Mouse (Mus musculus): ENCODE results near the gene Coa4. TPM values are rescaled to one million over a fixed set of nuclear protein-coding genes. Genes with fewer than 3 reads are reported as not detected.

Coa4 gene
- polyA plus RNA-seq, 1 experiment = 12.7 TPM

- H3K27me3 ChIP-seq (ENCODE audit: control insufficient read depth, insufficient read depth, low read length) = no peaks in the 10 kb centered on the region
- WGBS = 92% methylated on average over 3 of the region's 3 CpGs
- no peak overlapping the region for H3K4me3 ChIP-seq (replicated peaks; ENCODE audit: insufficient read depth, low read depth, low read length)
- DNase-seq = no peak
- peaks cover 8% of the 10 kb centered on the region for H3K4me1 ChIP-seq (ENCODE audit: control insufficient read depth, insufficient read depth, low read length)
- TF ChIP-seq POLR2A (IDR thresholded peaks at IDR 0.05; ENCODE audit: borderline replicate concordance, insufficient read depth, low read length) = no peak
- no peak overlapping the region for H3K27ac ChIP-seq (ENCODE audit: insufficient read depth, low read length)
Measured at GRCm38 (mm10) chr7:100570930-100571715, 34.3 kb downstream of the Coa4 start.

DNA sequence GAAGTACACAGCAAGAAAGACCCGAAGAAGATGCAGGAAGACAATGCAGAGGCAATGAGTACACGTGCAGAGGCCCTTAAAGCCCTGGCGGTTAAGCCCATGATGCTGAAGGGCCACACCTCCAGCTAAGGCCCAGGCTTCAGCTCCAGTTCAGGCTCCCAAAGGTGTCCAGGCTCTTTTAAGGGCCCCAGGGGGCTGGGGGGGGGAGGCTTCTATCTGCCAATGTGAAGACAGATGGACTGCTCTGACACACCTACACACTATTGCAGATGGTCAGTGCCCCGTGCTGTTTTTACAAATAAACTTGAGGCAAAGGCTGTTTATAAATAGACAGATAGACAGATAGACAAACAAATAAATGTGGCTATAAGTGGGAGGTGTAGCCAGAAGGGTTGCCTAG lies 35.2 kb downstream of the Coa4 start:
- no peaks in the 10 kb centered on the region for H3K27me3 ChIP-seq (ENCODE audit: control insufficient read depth, insufficient read depth, low read length)
- peak; percentile 69 to 79 for DNase-seq
- TF ChIP-seq CTCF (IDR thresholded peaks at IDR 0.05; ENCODE audit: borderline replicate concordance, insufficient read depth, low read depth, low read length) (no peak), POLR2A (IDR thresholded peaks at IDR 0.05; ENCODE audit: borderline replicate concordance, insufficient read depth, low read length) (no peak)
- H3K4me3 ChIP-seq (replicated peaks; ENCODE audit: insufficient read depth, low read depth, low read length) = no peak overlapping the region
- H3K4me1 ChIP-seq (ENCODE audit: control insufficient read depth, insufficient read depth, low read length) = peaks cover 8% of the 10 kb centered on the region
- H3K27ac ChIP-seq (ENCODE audit: insufficient read depth, low read length) = peak overlapping the region; percentile 93
- 33% methylated on average over 4 of the region's 4 CpGs for WGBS

- Histone ChIP-seq H3K4me3 (replicated peaks; ENCODE audit: insufficient read depth, low read depth, low read length) (no peak overlapping the region), H3K4me1 (ENCODE audit: control insufficient read depth, insufficient read depth, low read length) (peaks cover 8% of the 10 kb centered on the region), H3K27me3 (ENCODE audit: control insufficient read depth, insufficient read depth, low read length) (no peaks in the 10 kb centered on the region), H3K27ac (ENCODE audit: insufficient read depth, low read length) (peak overlapping the region; percentile 52)
- WGBS = 11% methylated on average over 4 of the region's 4 CpGs
- peak; percentile 38 to 59 for DNase-seq
- TF ChIP-seq POLR2A (IDR thresholded peaks at IDR 0.05; ENCODE audit: borderline replicate concordance, insufficient read depth, low read length) = peak; percentile 20; the same call in 1 of the 2 replicates
- TF ChIP-seq CTCF (IDR thresholded peaks at IDR 0.05; ENCODE audit: borderline replicate concordance, insufficient read depth, low read depth, low read length) = no peak
Measured at GRCm38 (mm10) chr7:100572704-100573103, 35.8 kb downstream of the Coa4 start.

- H3K4me3 ChIP-seq (replicated peaks; ENCODE audit: insufficient read depth, low read depth, low read length) = no peak overlapping the region
- no peaks in the 10 kb centered on the region for H3K4me1 ChIP-seq (ENCODE audit: control insufficient read depth, insufficient read depth, low read length)
- peak overlapping the region; percentile 21; the same call in 1 of the 2 replicates for H3K27ac ChIP-seq (ENCODE audit: insufficient read depth, low read length)
- no peaks in the 10 kb centered on the region for H3K27me3 ChIP-seq (ENCODE audit: control insufficient read depth, insufficient read depth, low read length)
- no peak for DNase-seq
- 63% methylated on average over 2 of the region's 2 CpGs for WGBS
- TF ChIP-seq POLR2A (IDR thresholded peaks at IDR 0.05; ENCODE audit: borderline replicate concordance, insufficient read depth, low read length) = no peak
- no peak for TF ChIP-seq CTCF (IDR thresholded peaks at IDR 0.05; ENCODE audit: borderline replicate concordance, insufficient read depth, low read depth, low read length)
Measured at GRCm38 (mm10) chr7:100578794-100579193, 41.9 kb downstream of the Coa4 start.

DNA sequence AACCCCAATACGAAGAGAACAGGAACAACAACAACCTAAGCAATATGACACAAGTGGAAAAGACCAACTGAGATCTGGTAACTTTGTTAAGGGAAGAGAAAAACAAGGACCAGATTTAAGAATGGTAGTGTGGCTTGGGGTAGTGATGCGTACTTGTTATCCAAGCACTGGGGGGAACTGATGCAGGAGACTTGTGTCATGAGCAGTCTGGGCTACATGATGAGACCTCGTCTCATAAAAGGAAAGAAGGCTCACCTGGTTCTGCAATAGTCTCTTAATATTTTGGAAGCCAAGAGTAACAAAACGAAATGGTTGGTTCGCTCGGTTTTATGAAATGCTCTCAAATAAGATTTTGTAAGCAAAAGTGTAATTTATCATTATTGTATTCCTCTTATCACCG lies 45.4 kb downstream of the Coa4 start:
- DNase-seq = no peak
- no peaks in the 10 kb centered on the region for H3K4me1 ChIP-seq (ENCODE audit: control insufficient read depth, insufficient read depth, low read length)
- 33% methylated on average over 7 of the region's 7 CpGs for WGBS
- no peak for TF ChIP-seq CTCF (IDR thresholded peaks at IDR 0.05; ENCODE audit: borderline replicate concordance, insufficient read depth, low read depth, low read length)
- TF ChIP-seq POLR2A (IDR thresholded peaks at IDR 0.05; ENCODE audit: borderline replicate concordance, insufficient read depth, low read length) = no peak
- H3K4me3 ChIP-seq (replicated peaks; ENCODE audit: insufficient read depth, low read depth, low read length) = peak overlapping the region; percentile 93
- H3K27ac ChIP-seq (ENCODE audit: insufficient read depth, low read length) = no peak overlapping the region
- H3K27me3 ChIP-seq (ENCODE audit: control insufficient read depth, insufficient read depth, low read length) = no peaks in the 10 kb centered on the region

- TF ChIP-seq CTCF (IDR thresholded peaks at IDR 0.05; ENCODE audit: borderline replicate concordance, insufficient read depth, low read depth, low read length) (no peak), POLR2A (IDR thresholded peaks at IDR 0.05; ENCODE audit: borderline replicate concordance, insufficient read depth, low read length) (peak; percentile 60; the same call in 1 of the 2 replicates)
- WGBS = under 1% methylated on average over 31 of the region's 31 CpGs
- Histone ChIP-seq H3K27me3 (ENCODE audit: control insufficient read depth, insufficient read depth, low read length) (no peaks in the 10 kb centered on the region), H3K4me3 (replicated peaks; ENCODE audit: insufficient read depth, low read depth, low read length) (peak overlapping the region; percentile 93), H3K4me1 (ENCODE audit: control insufficient read depth, insufficient read depth, low read length) (no peaks in the 10 kb centered on the region), H3K27ac (ENCODE audit: insufficient read depth, low read length) (peak overlapping the region; percentile 83)
- peak; percentile 89 to 94 for DNase-seq
Measured at GRCm38 (mm10) chr7:100582727-100583236, 45.9 kb downstream of the Coa4 start.

GRCm38 (mm10) chr7:100589816-100590215 lies 52.9 kb downstream of the Coa4 start:
- WGBS = 68% methylated on average over 1 of the region's 1 CpGs
- Histone ChIP-seq H3K27me3 (ENCODE audit: control insufficient read depth, insufficient read depth, low read length) (no peaks in the 10 kb centered on the region), H3K4me1 (ENCODE audit: control insufficient read depth, insufficient read depth, low read length) (no peaks in the 10 kb centered on the region), H3K4me3 (replicated peaks; ENCODE audit: insufficient read depth, low read depth, low read length) (no peak overlapping the region), H3K27ac (ENCODE audit: insufficient read depth, low read length) (no peak overlapping the region)
- TF ChIP-seq POLR2A (IDR thresholded peaks at IDR 0.05; ENCODE audit: borderline replicate concordance, insufficient read depth, low read length) = no peak
- TF ChIP-seq CTCF (IDR thresholded peaks at IDR 0.05; ENCODE audit: borderline replicate concordance, insufficient read depth, low read depth, low read length) = no peak
- no peak for DNase-seq

Other genes starting within 250 kb of the Coa4 start
- gene C2cd3, start 164.8 kb upstream of the Coa4 start, polyA plus RNA-seq (2012; rRNA removed) = 18.0 and 19.6 TPM in 2 replicates
- gene Ppme1, start 164.8 kb upstream of the Coa4 start, polyA plus RNA-seq (2012; rRNA removed) = 203 and 208 TPM in 2 replicates
- 3.9 and 4.4 TPM in 2 replicates for gene Ucp3, start 64.1 kb upstream of the Coa4 start, polyA plus RNA-seq (2012; rRNA removed)
- 55.1 and 61.1 TPM in 2 replicates for gene Ucp2, start 43.7 kb upstream of the Coa4 start, polyA plus RNA-seq (2012; rRNA removed)
- gene Dnajb13, start 22.1 kb upstream of the Coa4 start, polyA plus RNA-seq (2012; rRNA removed) = 1.1 and 1.2 TPM in 2 replicates
- gene Rab6a, start 70.3 kb downstream of the Coa4 start, polyA plus RNA-seq (2012; rRNA removed) = 252 and 259 TPM in 2 replicates
- 95.5 and 96.5 TPM in 2 replicates for gene Mrpl48, start 71.2 kb downstream of the Coa4 start, polyA plus RNA-seq (2012; rRNA removed)
- 868 and 1,066 TPM in 2 replicates for gene Plekhb1, start 125.3 kb downstream of the Coa4 start, polyA plus RNA-seq (2012; rRNA removed)
- 127 and 144 TPM in 2 replicates for gene Fam168a, start 169.6 kb downstream of the Coa4 start, polyA plus RNA-seq (2012; rRNA removed)